Mouse (Mus musculus): Measurements from ENCODE around the gene Hoxc5.

The Hoxc5 gene

DNA sequence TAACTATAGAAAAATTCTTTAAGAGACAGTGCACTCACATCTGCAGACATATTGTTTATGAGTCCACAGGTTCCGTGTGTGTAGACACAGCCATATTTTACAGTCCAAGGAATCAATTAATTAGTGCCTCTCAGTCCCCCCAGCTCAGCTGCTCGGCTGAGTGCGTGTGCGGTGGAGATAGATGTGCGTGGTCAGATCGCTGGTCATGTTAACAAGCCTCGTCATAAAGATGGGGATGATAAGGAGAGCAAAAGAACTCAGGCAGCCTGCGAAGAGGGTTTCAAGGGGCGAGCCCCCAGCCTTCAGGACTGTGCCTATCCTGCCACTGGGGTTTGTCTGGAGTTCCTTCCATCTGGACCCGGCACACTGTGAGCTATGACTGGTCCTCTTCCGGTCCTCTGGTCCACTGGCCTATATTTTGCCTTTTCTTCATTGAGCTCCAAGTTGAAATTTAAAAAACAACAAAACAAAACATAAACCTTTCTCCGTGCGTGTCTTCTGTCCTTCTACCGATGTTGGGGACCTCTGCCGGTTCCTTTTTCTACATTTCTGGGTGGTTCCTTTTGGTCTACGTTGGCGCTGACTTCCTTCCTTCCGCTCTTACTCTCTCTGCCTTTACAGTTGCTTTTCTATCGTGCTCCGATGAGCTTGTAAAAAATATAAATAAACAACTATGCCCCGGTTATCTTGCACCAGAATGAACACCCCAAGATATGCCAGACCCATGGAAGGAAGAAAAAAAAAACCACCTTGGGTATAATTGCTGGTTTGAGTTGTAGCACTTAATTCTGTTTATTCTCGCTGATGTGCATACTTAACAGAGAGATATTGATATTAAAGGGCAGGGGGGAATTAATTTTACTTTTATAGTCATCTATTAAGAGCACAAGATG is 21.8 kb upstream of the Hoxc5 start:
- no peak for DNase-seq (ENCODE audit: low read depth, low spot score)

DNA sequence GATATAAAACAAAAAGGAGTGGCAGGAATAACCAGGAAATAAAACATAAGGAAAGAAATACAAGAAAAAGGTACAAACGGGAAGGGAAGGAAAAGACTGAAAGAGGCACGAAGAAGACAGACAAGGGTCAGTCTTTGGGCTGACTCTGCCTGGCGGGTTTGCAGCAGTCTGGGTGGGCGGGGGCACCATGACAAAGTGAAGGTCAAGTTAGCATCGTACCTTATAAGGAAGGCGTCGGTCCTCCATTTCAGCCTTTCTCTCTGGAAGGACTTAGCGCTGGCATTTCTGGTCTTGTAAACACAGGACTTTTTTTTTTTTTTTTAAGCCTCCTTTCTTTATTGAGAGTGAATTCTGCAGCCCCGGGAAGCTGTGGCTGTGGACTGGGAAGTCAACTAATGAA is 20.0 kb upstream of the Hoxc5 start:
- DNase-seq (ENCODE audit: low read depth, low spot score), result no peak

DNA sequence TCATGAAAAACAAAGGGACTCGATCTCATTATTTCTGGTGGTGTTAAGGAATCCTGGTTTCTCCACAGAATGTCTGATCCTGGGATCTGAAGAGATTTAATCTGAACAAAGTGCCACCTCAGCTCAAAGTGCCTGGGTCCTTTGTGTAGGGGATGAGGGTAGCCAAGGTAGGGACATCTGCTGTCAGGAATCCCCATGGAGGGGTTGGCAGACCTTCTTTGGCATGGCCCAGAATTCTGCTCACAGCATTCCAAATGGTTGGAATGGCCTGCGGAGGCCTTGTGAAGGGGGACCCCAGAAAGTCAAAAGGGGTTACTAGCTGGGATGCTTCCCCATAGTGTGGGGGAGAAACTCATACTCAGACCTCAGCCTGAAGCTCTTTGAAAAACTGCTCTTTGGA is 18.4 kb upstream of the Hoxc5 start:
- no peak for DNase-seq (ENCODE audit: low read depth, low spot score)

DNA sequence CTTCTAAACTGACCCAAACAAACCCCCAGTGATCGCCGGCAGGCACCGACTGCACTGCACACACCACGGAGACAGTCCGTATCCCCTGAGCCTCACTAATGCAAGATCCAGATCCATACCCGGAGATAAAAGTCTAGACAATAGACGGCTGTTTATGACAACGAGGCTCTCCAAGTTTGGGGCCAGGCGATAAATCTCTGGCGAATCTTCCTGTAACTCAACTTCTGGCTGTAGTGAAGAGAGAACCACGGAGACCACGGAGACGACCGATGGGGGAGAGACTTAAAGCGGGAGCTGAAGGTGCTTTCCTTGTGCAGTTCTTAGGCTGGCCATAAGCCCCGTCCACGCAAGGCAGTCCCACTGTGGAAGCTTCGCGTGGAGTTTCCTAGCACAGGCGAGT is 17.5 kb upstream of the Hoxc5 start:
- DNase-seq (ENCODE audit: low read depth, low spot score), result no peak

DNA sequence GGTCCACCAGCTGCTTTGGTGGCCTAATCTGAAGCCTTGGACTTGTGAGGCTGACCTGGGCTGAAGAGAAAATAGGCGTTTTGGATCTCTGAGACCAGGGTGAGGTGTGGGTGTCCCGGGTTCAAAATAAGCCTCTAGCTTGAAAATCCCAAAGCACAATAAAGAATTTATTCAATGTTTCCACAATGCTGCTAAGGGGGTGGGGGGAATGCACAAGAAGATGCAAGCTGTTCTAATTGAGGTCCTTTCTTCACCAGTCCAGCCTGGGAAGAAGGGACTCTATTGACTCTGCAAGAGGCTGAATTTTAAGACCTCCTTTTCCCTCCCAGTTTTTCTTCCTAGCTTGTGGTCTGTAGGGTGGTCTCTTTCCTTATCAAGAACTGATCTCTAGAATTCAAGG is 16.4 kb upstream of the Hoxc5 start:
- no peak for DNase-seq (ENCODE audit: low read depth, low spot score)

DNA sequence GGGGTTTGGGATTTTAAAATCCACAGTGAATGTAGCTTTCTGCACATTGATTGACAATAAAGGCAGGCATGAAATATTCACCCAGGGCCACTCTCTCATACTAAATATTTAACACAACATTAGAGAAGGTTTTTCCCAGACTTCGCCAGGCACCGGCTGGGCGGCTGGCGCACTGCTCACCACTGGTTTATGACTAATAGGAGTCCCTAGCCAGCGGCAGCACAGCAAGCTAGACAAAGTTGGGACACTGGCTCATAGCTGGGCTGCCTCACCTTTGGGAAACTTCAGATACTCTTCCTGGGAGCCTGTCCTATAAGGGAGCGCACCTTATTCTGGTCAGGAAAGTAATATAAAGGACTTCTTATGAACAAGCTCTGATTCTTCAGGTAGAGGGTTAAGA is 13.7 kb upstream of the Hoxc5 start:
- no peak for DNase-seq (ENCODE audit: low read depth, low spot score)

DNA sequence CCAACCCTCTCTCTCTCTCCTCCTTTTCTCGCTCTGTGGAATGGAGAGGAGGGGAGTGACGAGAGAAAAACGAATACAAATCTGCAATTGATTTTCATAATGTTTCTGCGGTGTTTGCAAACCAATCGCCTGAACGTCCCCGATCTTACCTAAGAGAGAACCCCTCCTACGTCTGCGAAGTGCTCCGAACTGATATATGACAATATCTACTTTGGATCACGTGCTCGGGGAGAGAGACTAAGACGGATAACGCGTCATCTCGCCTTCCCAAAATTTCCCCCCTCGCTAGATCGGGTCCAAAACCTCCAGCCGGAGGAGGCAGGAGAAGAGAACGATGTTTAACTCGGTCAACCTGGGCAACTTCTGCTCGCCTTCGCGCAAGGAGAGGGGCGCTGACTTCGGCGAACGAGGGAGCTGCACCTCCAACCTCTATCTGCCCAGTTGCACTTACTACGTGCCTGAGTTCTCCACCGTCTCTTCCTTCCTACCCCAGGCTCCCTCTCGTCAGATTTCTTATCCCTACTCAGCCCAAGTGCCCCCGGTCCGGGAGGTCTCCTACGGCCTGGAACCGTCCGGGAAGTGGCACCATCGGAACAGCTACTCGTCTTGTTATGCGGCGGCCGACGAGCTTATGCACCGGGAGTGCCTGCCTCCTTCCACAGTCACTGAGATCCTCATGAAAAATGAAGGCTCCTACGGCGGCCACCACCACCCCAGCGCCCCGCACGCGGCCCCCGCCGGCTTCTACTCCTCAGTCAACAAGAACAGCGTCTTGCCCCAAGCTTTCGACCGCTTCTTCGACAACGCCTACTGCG is 12.8 kb upstream of the Hoxc5 start, which contains the start of gene Hoxc11:
Hoxc11 (plus strand) TSS at position 236 of the 815 bp plus-strand sequence.
- no peak for DNase-seq (ENCODE audit: low read depth, low spot score)

DNA sequence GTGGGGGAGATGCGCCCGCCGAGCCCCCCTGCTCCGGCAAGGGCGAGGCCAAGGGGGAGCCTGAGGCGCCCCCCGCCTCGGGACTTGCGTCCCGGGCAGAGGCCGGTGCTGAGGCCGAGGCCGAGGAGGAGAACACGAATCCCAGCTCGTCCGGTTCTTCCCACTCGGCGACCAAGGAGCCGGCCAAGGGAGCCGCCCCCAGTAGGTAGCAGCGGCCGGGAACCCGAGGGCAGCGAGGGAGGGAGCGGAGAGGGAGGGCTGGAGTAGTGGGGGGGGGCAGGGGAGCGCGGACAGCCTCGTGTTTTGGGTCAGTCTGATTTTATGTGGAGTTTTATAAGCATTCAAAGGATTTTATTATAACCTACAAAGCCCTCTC is 12.2 kb upstream of the Hoxc5 start:
- no peak for DNase-seq (ENCODE audit: low read depth, low spot score)

DNA sequence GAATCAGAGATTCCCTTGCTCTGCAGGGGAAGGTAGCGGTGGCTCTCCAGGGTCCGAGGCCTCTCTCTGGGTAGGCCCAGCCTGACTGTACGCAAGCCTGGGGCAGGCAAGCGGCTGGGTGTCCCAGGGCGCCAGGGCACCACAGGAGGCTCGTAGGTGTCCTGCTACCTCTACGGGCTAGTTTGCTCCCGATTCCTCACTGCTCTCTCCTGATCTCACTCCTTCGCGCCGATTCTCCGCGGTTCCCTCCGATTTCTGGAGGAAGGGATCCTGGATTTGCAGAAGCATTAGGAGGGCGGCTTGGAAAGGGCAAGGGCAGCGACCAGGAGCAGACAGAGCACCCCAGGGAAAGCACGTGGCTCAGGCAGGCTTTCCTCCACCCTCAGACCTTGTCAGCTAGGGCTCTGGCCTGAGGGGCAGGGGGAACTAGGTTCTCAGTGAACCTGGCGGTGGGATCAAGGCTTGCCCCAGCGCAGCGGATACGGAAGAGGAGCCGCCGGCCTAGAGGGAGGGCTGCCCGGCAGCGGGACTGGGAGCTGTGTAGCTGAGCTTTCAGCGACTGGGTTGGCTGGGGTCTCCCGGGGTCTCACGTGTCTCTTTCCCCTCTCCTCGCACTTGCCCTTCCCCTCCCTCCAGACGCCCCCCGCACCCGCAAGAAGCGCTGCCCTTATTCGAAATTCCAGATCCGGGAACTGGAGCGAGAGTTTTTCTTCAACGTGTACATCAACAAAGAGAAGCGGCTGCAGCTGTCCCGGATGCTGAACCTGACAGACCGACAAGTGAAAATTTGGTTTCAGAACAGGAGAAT is 11.2 kb upstream of the Hoxc5 start:
- no peak for DNase-seq (ENCODE audit: low read depth, low spot score)

DNA sequence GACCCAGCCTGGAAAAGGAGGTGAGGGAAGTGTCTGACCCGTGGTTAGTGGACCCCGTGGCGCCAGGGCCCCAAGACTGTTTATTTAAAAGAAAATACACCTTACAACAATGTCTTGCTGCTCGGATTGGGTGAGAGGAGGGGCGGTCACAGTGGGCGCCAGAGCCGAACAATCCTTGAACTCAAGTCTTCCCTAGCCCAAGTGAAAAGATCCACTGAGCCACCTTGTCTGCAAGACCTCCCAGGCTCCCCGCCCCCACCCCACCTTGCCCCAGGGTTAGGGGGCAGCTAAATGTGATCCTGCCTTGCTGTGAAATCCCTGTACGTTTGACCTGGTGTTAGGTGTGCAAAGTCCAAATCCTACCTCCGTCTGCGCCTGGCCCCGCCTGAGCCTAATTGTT is 10.3 kb upstream of the Hoxc5 start:
- no peak for DNase-seq (ENCODE audit: low read depth, low spot score)

DNA sequence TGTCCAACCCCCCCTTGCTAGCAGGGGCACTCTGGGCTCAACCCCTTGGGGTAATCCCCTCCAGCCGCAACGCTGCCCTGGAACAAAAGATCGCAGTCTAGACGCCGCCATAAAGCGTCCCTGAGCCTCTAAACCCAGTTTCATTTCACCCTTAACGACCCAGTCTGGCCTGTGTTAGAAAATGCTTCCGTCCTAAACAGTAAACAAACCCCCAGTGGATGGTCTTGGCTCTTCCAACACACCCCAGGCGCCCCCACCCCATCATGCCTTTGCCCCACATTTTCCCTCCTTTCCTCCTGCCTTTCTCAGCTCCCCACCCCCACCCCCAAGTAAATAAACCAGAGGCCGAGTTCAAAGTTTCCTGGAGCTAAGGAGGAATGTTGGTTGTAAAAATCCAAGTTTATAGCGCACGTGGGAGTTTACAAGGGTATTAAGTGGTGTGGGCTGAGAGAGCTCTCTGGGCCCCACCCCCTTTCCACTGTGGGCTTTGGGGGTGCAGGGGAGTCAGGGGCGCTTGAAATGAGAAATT is 7.5 kb upstream of the Hoxc5 start:
- DNase-seq (ENCODE audit: low read depth, low spot score), result no peak

DNA sequence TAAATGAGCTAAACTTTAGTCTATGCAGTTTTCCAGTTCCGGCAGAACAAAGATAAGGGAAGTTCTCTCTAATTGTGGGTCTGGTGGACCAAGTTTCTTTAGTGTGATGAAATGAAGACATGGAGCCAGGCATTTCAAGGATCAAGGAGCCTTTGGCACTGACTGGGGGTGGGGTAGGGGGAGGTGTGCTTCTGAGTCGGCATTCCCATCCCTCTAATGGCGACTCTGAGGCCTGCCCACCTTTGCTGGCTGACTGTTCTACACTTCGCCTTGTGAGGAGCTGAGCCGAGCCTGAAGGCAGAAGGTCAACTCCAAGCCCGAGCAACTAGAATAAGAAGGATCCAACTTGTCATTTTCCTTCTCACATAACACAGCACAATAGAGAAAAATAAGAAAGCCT is 5.5 kb upstream of the Hoxc5 start:
- no peak for DNase-seq (ENCODE audit: low read depth, low spot score)

DNA sequence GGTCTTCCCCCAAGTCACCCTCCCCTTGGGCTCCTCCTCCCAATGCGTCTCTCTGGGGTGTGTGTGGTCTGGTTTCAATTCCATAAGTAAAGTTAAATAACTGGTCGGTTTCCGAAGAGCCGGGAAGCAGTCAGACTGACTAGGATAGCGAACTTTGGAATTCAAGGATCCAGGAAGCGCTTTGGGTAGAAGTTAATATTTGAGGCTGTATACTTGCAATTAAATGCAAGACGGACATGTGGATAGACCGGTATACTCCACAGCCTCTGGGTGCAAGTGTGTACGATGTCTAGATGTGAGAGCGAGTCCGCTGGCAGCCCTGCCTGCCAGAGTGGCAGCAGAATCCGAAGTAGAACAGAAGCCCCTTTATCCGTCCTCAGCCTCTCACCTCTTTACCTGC is 4.8 kb upstream of the Hoxc5 start:
- no peak for DNase-seq (ENCODE audit: low read depth, low spot score)

DNA sequence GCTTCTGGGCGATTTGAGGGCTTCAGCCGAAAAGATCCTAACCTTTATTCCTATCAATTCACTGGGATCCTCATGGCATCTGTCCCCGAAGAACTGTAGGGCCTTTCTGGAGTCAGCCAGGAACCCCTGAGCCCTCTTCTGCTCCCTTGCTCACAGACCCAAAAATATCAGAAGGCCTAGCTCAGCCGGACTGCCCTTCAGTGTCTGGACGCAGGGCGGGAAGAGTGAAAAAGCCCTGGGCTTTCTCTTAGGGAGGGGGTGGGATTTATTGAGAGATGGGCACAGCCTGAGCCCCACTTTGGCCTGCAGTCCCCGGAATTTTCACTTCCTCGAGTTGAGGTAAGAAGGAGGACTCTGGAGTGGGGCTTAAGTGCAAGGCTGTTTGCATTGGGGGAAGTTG is 4.0 kb upstream of the Hoxc5 start:
- DNase-seq (ENCODE audit: low read depth, low spot score), result no peak

DNA sequence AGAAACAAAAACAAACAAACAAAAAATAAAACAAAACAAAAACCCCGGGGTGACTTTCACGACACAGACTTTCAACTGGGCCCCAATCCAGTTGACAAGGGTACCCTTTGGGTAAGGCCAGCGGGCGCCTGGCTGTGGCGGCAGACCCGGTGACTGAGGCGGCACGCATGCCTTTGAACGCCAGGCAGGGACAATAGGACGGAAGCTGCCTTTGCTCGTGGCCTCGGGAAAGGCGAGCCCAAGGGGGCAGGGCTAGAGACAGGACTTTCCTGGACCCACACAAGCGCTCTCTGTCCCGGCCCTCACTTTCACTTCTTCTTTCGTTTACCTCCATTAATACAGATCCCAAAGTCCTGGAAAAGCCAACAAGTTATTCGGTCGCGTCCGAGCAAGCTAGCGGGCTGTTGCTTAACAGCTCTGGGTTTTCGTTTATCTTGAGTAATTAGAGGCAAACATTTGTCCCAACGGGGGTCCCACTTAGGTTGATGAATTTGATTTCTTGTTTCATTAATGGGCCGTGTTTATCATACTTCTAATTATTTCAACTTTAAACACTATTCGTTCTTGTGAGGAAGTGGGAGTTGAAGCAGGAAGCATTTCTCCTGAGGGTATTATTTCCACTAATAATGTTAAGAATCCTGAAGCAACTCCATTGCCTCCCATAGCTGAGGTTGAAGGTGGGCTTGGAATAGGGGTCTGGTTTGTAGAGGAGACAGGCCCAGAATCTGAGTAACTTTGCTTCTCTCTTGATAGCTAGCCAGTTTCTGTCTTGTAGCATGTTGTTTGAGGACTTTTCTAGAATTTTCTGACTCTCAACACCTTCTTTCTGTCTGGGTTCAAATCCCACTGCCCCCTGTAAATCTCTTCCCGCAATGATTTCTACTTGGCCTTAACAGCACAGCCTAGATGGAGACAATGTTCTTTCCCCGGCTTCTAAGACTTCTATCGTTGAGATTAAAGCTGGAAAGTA is 3.3 kb upstream of the Hoxc5 start:
- no peak for DNase-seq (ENCODE audit: low read depth, low spot score)

DNA sequence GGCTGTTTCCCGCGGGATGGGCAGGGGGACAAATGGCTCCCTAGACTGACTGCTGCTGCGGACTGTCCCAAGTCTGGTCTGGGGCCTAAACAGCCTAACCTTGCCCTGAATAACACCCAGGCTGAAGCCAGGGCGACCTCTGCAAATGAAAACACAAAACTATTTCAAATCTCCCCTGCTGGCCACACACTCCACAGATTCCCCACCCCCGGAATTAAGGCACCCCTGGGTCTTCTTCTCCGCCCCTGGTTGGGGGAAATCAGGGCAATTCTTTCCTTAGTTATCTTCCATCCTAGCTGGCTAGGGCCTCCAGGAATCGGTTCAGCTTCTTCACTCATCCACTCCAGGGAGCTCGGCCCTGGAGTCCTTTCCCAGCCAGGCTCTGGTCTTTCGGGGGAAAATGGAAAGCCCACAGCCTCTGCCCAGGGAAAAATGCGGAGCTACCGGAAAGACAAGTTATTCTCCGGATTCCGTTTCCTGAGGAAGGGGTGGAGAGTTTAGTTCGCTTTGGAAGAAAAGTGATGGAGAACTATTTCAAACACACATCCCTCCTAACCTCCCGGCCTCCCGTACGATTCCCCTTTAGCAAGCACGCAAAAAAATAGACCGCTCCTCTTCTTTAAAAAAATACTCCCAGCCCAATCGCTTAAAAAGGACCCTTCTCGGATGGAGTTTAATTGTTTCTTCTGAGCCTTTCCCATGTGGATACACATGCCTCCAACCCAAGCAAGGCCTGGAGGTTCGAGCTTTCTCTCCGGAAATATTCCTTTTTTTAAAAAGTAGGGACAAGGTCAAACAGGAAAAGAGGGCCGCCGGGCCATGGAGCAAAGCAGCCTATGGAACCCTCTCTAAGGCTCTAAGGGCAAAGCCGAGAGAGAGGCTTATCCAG is 2.0 kb upstream of the Hoxc5 start:
- DNase-seq (ENCODE audit: low read depth, low spot score), result no peak

DNA sequence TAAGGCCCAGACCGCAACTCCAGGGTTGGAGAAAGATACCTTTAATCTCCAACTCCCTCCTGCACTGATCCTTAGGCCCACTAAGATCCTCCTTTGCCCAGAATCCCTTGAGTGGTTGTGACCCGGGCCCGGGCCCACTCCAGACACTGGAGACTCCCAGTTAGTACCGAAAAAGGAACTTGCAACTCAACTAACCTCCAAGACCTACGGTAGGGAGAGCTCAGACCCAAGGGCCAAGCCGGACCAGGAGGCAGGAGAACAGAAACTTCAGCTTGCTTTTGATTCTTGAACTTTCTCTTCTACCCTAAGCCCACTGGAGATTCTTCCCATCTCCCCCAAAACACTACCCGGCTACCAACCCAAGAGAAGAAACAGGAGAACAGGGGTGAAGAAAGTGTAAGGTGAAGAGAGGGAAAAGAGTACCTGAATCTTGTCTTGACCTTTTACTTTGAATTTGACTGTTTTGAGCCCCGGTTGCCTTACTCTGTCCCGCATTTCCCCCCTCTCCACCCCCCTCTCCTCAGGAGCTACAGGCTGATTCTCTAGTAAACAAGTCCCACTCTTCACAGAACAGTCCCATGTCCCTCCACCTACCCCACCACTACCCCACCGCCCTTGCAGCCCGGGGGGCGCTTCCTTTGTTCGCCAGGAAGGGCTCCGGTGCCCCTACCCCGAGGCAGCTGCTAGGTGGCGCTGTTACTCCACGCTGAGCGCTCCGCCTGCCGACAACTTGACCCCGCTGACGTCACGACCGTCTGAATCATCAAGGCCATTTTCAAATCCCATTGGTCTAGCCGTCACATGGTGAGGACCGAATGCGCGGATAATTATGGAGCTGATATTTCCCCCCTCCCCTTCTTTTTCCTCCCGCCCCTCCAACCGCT is 1.1 kb upstream of the Hoxc5 start:
- DNase-seq (ENCODE audit: low read depth, low spot score), result peak; percentile 89

DNA sequence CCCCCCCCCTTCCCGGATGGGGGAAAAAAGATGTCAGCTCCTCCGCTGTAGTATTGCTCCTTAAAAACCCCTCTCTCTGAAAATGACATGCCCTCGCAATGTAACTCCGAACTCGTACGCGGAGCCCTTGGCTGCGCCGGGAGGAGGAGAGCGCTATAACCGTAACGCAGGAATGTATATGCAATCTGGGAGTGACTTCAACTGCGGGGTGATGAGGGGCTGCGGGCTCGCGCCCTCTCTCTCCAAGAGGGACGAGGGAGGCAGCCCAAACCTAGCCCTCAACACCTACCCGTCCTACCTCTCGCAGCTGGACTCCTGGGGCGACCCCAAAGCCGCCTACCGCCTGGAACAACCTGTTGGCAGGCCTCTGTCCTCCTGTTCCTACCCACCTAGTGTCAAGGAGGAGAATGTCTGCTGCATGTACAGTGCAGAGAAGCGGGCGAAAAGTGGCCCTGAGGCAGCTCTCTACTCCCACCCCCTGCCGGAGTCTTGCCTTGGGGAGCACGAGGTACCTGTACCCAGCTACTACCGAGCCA is 399 bp upstream of the Hoxc5 start, which contains the start of gene Hoxc10:
Hoxc10 (plus strand) TSS at position 21 of the 536 bp plus-strand sequence.
- DNase-seq (ENCODE audit: low read depth, low spot score), result no peak
